In the genomic region with DNA sequence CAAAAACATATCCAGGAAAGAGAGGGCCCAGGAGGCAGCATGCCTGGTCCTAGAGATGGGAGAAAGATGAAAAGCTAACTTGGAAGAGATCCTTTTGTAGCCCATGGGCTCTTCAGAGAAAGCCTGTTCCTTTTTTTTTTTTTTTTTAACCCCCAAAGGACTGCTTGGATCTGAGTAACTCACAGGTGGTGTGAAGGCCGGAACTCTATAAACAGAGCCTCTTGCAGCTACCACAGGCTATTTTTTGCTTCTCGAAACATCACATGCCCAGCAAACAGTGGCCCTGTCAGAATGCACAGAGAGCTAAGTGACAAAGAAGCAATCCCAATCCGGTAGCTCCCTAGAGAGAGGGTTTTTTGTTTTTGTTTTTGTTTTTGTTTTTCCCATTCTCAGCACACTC, we compare ENCODE assay signal across 31 mouse cellular contexts.
DNase-seq lines count a peak whose midpoint lies in the region; ATAC-seq and TF ChIP-seq lines count a peak whose summit lies in the region.
"Had no signal": no experiment of that assay in that cellular context is flagged by ENCODE, and none has a peak within 500 bp of the region (broad histone marks: within the 10 kb centered on the region; RNA-seq: fewer than 3 reads in every experiment).

No protein-coding gene starts in this region.

- intact Hi-C loops in left cerebral cortex, adult 2 months (cut with DNase I), result no loop called here

- TF ChIP-seq CTCF in left cerebral cortex, adult 2 months (IDR thresholded peaks at IDR 0.05), result no peak

- peak overlapping the region; percentile 4 to 37; a peak in 2 of 4 replicates for H3K27ac ChIP-seq in heart, embryonic 14.5 days (replicated peaks in 1 of 2; ENCODE audit: control insufficient read depth in 1 of 2, insufficient read depth in 1 of 2, low read depth in 2 of 2, low read length in 2 of 2)
- 0 out of 2 replicates have a peak overlapping the region, but pooled peaks have one; percentile 23 for H3K27ac ChIP-seq in liver, embryonic 13.5 days
- no peak overlapping the region for H3K27ac ChIP-seq in left cerebral cortex, adult 2 months
- H3K27ac ChIP-seq: forebrain, embryonic 13.5 days; heart, embryonic 10.5 days; hindbrain, embryonic 12.5 days; hindbrain, postnatal 0 days; intestine, embryonic 15.5 days; kidney, postnatal 0 days; limb, embryonic 12.5 days; liver, embryonic 14.5 days; macrophage; neural tube, embryonic 15.5 days had no signal

- no peak overlapping the region for H3K9ac ChIP-seq in heart, embryonic 14.5 days (ENCODE audit: low read length)
- no peak overlapping the region for H3K9ac ChIP-seq in liver, embryonic 13.5 days
- H3K9ac ChIP-seq: forebrain, embryonic 13.5 days; hindbrain, embryonic 12.5 days; intestine, embryonic 15.5 days; limb, embryonic 12.5 days; liver, embryonic 14.5 days; neural tube, embryonic 15.5 days had no signal

- no peak for DNase-seq in heart, adult 8-10 months (ENCODE audit: low spot score)
- no peak for DNase-seq in liver, embryonic 13.5 days
- DNase-seq in liver, result no peak
- peak; percentile 46 for DNase-seq in brain, adult 2 months (ENCODE audit: low read depth, low spot score)
- DNase-seq in left cerebral cortex, adult 2 months (ENCODE audit: extremely low spot score in 1 of 2, low spot score in 2 of 2), result no peak
- DNase-seq in B cell, adult 2 months, result no peak
- DNase-seq: adrenal gland, postnatal 10 days; cerebellum, adult 11 months; cerebellum, adult 9-10 months; cerebellum, postnatal 36 days; gastrocnemius, postnatal 36 days; heart, postnatal 14 days; kidney, adult 8-10 months; lung, adult 2 months; lung, postnatal 10 days; midbrain, embryonic 14.5 days; right cerebral cortex, postnatal 4 days; thymus, postnatal 4 days had no signal

- WGBS in heart, embryonic 14.5 days, result 52% methylated on average over 3 of the region's 3 CpGs
- WGBS in liver, embryonic 13.5 days (ENCODE audit: insufficient replicate concordance), result 59% methylated on average over 3 of the region's 3 CpGs

- H3K4me1 ChIP-seq in heart, embryonic 14.5 days (ENCODE audit: control insufficient read depth in 2 of 2, insufficient read depth in 2 of 2, low read length in 2 of 2), result peaks cover 0 to 4% of the 10 kb centered on the region in 2 experiments; a peak in 1 of 4 replicates
- peaks cover 35% of the 10 kb centered on the region for H3K4me1 ChIP-seq in liver, embryonic 13.5 days (replicated peaks)
- H3K4me1 ChIP-seq: forebrain, embryonic 13.5 days; heart, embryonic 10.5 days; hindbrain, embryonic 12.5 days; intestine, embryonic 15.5 days; limb, embryonic 12.5 days; neural tube, embryonic 15.5 days had no signal

- H3K27me3 ChIP-seq in heart, embryonic 14.5 days (ENCODE audit: control insufficient read depth, insufficient read depth, low read length), result no peaks in the 10 kb centered on the region
- H3K27me3 ChIP-seq in liver, embryonic 13.5 days, result no peaks in the 10 kb centered on the region
- H3K27me3 ChIP-seq: forebrain, embryonic 13.5 days; intestine, embryonic 15.5 days; neural tube, embryonic 15.5 days had no signal

- no peaks in the 10 kb centered on the region for H3K36me3 ChIP-seq in heart, embryonic 14.5 days (ENCODE audit: control insufficient read depth, insufficient read depth, low read length)
- H3K36me3 ChIP-seq in liver, embryonic 13.5 days, result no peaks in the 10 kb centered on the region
- H3K36me3 ChIP-seq: G1E; heart, embryonic 10.5 days; hindbrain, embryonic 12.5 days; intestine, embryonic 15.5 days; limb, embryonic 12.5 days; neural tube, embryonic 15.5 days had no signal

- no peaks in the 10 kb centered on the region for H3K9me3 ChIP-seq in heart, embryonic 14.5 days (ENCODE audit: control insufficient read depth, low read length)
- no peaks in the 10 kb centered on the region for H3K9me3 ChIP-seq in liver, embryonic 13.5 days (replicated peaks)
- H3K9me3 ChIP-seq: forebrain, embryonic 13.5 days; G1E; heart, embryonic 10.5 days; hindbrain, embryonic 12.5 days; intestine, embryonic 15.5 days; limb, embryonic 12.5 days; neural tube, embryonic 15.5 days had no signal

- H3K4me3 ChIP-seq in heart, embryonic 14.5 days (ENCODE audit: control insufficient read depth in 1 of 2, insufficient read depth in 1 of 2, low read depth in 1 of 2, low read length in 2 of 2), result no peak overlapping the region
- H3K4me3 ChIP-seq in liver, embryonic 13.5 days (replicated peaks), result no peak overlapping the region
- no peak overlapping the region for H3K4me3 ChIP-seq in left cerebral cortex, adult 2 months
- H3K4me3 ChIP-seq: forebrain, embryonic 13.5 days; heart, embryonic 10.5 days; hindbrain, embryonic 12.5 days; intestine, embryonic 15.5 days; limb, embryonic 12.5 days; neural tube, embryonic 15.5 days had no signal

- no peak overlapping the region for H3K4me2 ChIP-seq in heart, embryonic 14.5 days (ENCODE audit: low read length)
- H3K4me2 ChIP-seq in liver, embryonic 13.5 days, result no peak overlapping the region
- H3K4me2 ChIP-seq: forebrain, embryonic 13.5 days; hindbrain, embryonic 12.5 days; intestine, embryonic 15.5 days; limb, embryonic 12.5 days; neural tube, embryonic 15.5 days had no signal

- no peak for ATAC-seq in heart, embryonic 14.5 days (ENCODE audit: insufficient number of reproducible peaks, insufficient read depth, low FRiP score, low read depth)
- no peak for ATAC-seq in liver, embryonic 13.5 days (ENCODE audit: low read depth)
- ATAC-seq: forebrain, embryonic 13.5 days; hindbrain, postnatal 0 days; intestine, embryonic 15.5 days; Patski had no signal
